Mouse (Mus musculus): ENCODE measurements around the gene Ttll10. TPM values are rescaled to one million over a fixed set of nuclear protein-coding genes. Genes with fewer than 3 reads are reported as not detected.

Gene Ttll10
- polyA plus RNA-seq (2014; fragmentation: Nextera tagmentation; extraction: Ambion mirVana) = not detected in 2 replicates

DNA sequence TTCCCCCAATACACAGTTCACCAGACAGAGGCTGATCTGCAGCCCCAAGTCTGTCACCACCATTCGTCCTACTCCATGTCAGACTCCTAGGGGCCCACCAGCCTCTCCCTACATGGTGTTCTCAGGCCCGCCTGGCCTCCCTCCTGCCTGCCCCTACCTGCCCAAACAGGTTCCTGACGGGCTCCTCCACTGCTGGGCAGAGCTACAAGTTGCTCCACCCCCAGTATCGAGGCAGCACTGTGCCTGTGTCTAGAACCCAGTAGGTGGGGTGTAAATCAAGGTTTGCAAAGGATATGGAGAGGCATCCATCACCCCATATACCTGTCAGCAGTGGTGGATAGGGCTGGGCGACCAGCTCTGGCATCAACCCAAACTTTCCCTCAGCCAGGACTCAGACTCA lies at the start of gene Ttll10:
Gene Ttll10, minus strand, starts transcription at position 154 of the 400 bp plus-strand sequence.
- no peak within 1 kb of the TSS for H3K27ac ChIP-seq (ENCODE audit: low read depth, low read length)
- no peak for ATAC-seq (ENCODE audit: insufficient read depth, low FRiP score, low TSS enrichment)

GRCm38 (mm10) chr4:156103342-156103741 lies 44.1 kb upstream of the Ttll10 start:
- H3K4me1 ChIP-seq (ENCODE audit: control insufficient read depth, insufficient read depth, low read length) = no peaks in the 10 kb centered on the region
- WGBS = 83% methylated on average over 4 of the region's 4 CpGs
- no peak overlapping the region for H3K4me3 ChIP-seq (ENCODE audit: low read depth, low read length)
- H3K27me3 ChIP-seq (ENCODE audit: control insufficient read depth, insufficient read depth, low read length) = no peaks in the 10 kb centered on the region
- no peaks in the 10 kb centered on the region for H3K9me3 ChIP-seq (ENCODE audit: control insufficient read depth, low read length)
- ATAC-seq (ENCODE audit: insufficient read depth, low FRiP score, low TSS enrichment) = no peak
- no peak for DNase-seq (ENCODE audit: low spot score)
- no peak overlapping the region for H3K4me2 ChIP-seq (ENCODE audit: low read depth)
- no peak overlapping the region for H3K27ac ChIP-seq (ENCODE audit: low read depth, low read length)
- no peaks in the 10 kb centered on the region for H3K36me3 ChIP-seq (ENCODE audit: control insufficient read depth, insufficient read depth, low read length)
- no peak overlapping the region for H3K9ac ChIP-seq (ENCODE audit: low read length)

More for the DNA sequence above, at the start of gene Ttll10:
- no peaks in the 10 kb centered on the region for H3K36me3 ChIP-seq (ENCODE audit: control insufficient read depth, insufficient read depth, low read length)
- H3K9me3 ChIP-seq (ENCODE audit: control insufficient read depth, low read length) = no peaks in the 10 kb centered on the region
- H3K4me1 ChIP-seq (ENCODE audit: control insufficient read depth, insufficient read depth, low read length) = no peaks in the 10 kb centered on the region
- no peak for DNase-seq (ENCODE audit: low spot score)
- no peak within 1 kb of the TSS for H3K4me2 ChIP-seq (ENCODE audit: low read depth)
- no peak within 1 kb of the TSS for H3K4me3 ChIP-seq (ENCODE audit: low read depth, low read length)
- 31% methylated on average over 5 of the region's 5 CpGs for WGBS
- H3K9ac ChIP-seq (ENCODE audit: low read length) = no peak within 1 kb of the TSS
- no peaks in the 10 kb centered on the region for H3K27me3 ChIP-seq (ENCODE audit: control insufficient read depth, insufficient read depth, low read length)

DNA sequence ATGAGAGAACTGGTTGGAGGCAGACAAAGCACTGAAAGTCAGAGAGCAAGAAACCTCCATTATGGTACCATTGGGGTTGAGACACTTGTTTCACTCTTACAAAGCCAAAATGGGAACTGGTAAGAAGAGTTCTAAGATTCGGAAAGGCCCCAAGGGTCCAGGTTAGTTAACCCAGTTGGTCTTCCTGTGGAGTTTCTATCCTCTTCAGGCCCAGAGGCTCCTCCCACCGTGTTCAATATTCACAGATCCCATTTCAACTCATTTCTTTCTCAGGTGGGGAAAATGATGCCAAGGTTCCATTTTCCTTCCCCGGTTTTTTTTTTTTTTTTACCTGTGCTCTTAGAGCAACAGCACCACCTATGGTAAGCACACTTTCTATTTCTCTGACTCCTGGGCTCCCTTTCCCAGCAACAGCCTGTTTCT lies 42.3 kb upstream of the Ttll10 start:
- 47% methylated on average over 3 of the region's 3 CpGs for WGBS

DNA sequence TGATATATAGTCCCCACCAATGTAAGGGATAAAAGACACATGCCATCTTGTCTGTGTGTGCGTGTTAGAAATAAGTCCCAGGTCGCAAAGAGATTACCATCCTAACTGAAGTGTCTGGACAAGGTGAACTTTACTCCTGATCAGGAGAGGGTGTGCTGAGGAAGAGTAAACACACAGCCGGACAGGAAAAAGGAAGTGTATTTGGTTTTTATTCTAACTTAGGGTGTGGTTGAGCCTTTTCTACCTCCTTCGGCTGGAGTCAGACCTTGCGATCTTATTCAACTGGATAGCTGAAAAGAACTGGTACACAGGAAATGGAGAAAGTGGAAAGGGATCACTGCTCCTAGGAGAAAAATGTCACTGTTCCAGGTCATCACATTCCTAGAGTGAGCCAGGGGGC lies 41.3 kb upstream of the Ttll10 start:
- ATAC-seq (ENCODE audit: insufficient read depth, low FRiP score, low TSS enrichment) = no peak
- WGBS = 91% methylated on average over 5 of the region's 5 CpGs
- no peak for DNase-seq (ENCODE audit: low spot score)

More for the DNA sequence above, 42.3 kb upstream of the Ttll10 start:
- no peaks in the 10 kb centered on the region for H3K9me3 ChIP-seq (ENCODE audit: control insufficient read depth, low read length)
- no peak overlapping the region for H3K9ac ChIP-seq (ENCODE audit: low read length)
- H3K4me1 ChIP-seq (ENCODE audit: control insufficient read depth, insufficient read depth, low read length) = no peaks in the 10 kb centered on the region
- DNase-seq (ENCODE audit: low spot score) (no peak), ATAC-seq (ENCODE audit: insufficient read depth, low FRiP score, low TSS enrichment) (no peak)
- H3K4me3 ChIP-seq (ENCODE audit: low read depth, low read length) = no peak overlapping the region
- H3K27me3 ChIP-seq (ENCODE audit: control insufficient read depth, insufficient read depth, low read length) = no peaks in the 10 kb centered on the region
- H3K36me3 ChIP-seq (ENCODE audit: control insufficient read depth, insufficient read depth, low read length) = no peaks in the 10 kb centered on the region
- H3K27ac ChIP-seq (ENCODE audit: low read depth, low read length) = no peak overlapping the region
- H3K4me2 ChIP-seq (ENCODE audit: low read depth) = no peak overlapping the region

DNA sequence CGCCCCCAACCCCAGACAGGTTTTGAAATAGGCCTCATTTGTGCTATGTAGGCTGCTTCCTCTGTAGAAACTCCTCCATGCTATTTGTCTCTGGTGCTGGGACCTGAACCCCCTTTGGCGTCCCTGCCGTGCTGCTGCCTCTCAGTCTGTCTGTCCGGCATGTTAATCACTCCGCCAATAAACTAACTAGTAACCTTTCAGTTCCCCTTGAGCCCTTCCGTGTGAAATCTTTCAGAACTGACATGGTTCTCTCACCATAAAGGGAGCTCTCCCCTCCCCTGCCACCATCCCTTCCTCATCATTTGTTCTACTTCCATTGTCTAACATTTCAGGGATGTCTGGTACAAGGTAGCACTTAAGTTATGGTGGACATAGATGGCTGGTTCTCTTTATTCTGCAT lies 40.2 kb upstream of the Ttll10 start:
- Histone ChIP-seq H3K9ac (ENCODE audit: low read length) (no peak overlapping the region), H3K27ac (ENCODE audit: low read depth, low read length) (no peak overlapping the region), H3K4me2 (ENCODE audit: low read depth) (no peak overlapping the region), H3K36me3 (ENCODE audit: control insufficient read depth, insufficient read depth, low read length) (no peaks in the 10 kb centered on the region), H3K4me3 (ENCODE audit: low read depth, low read length) (no peak overlapping the region), H3K9me3 (ENCODE audit: control insufficient read depth, low read length) (no peaks in the 10 kb centered on the region), H3K27me3 (ENCODE audit: control insufficient read depth, insufficient read depth, low read length) (no peaks in the 10 kb centered on the region), H3K4me1 (ENCODE audit: control insufficient read depth, insufficient read depth, low read length) (no peaks in the 10 kb centered on the region)
- no peak for ATAC-seq (ENCODE audit: insufficient read depth, low FRiP score, low TSS enrichment)
- no peak for DNase-seq (ENCODE audit: low spot score)
- WGBS = 71% methylated on average over 6 of the region's 6 CpGs

More for the DNA sequence above, 41.3 kb upstream of the Ttll10 start:
- Histone ChIP-seq H3K27me3 (ENCODE audit: control insufficient read depth, insufficient read depth, low read length) (no peaks in the 10 kb centered on the region), H3K4me3 (ENCODE audit: low read depth, low read length) (no peak overlapping the region), H3K27ac (ENCODE audit: low read depth, low read length) (no peak overlapping the region), H3K4me1 (ENCODE audit: control insufficient read depth, insufficient read depth, low read length) (no peaks in the 10 kb centered on the region), H3K9me3 (ENCODE audit: control insufficient read depth, low read length) (no peaks in the 10 kb centered on the region), H3K9ac (ENCODE audit: low read length) (no peak overlapping the region), H3K4me2 (ENCODE audit: low read depth) (no peak overlapping the region), H3K36me3 (ENCODE audit: control insufficient read depth, insufficient read depth, low read length) (no peaks in the 10 kb centered on the region)

GRCm38 (mm10) chr4:156097770-156098366 lies 38.7 kb upstream of the Ttll10 start:
- ATAC-seq (ENCODE audit: insufficient read depth, low FRiP score, low TSS enrichment) = no peak
- H3K9ac ChIP-seq (ENCODE audit: low read length) = no peak overlapping the region
- no peaks in the 10 kb centered on the region for H3K4me1 ChIP-seq (ENCODE audit: control insufficient read depth, insufficient read depth, low read length)
- no peak for DNase-seq (ENCODE audit: low spot score)
- H3K27ac ChIP-seq (ENCODE audit: low read depth, low read length) = no peak overlapping the region
- WGBS = 72% methylated on average over 9 of the region's 9 CpGs
- no peaks in the 10 kb centered on the region for H3K36me3 ChIP-seq (ENCODE audit: control insufficient read depth, insufficient read depth, low read length)
- H3K9me3 ChIP-seq (ENCODE audit: control insufficient read depth, low read length) = no peaks in the 10 kb centered on the region
- H3K4me2 ChIP-seq (ENCODE audit: low read depth) = no peak overlapping the region
- no peak overlapping the region for H3K4me3 ChIP-seq (ENCODE audit: low read depth, low read length)
- H3K27me3 ChIP-seq (ENCODE audit: control insufficient read depth, insufficient read depth, low read length) = no peaks in the 10 kb centered on the region

DNA sequence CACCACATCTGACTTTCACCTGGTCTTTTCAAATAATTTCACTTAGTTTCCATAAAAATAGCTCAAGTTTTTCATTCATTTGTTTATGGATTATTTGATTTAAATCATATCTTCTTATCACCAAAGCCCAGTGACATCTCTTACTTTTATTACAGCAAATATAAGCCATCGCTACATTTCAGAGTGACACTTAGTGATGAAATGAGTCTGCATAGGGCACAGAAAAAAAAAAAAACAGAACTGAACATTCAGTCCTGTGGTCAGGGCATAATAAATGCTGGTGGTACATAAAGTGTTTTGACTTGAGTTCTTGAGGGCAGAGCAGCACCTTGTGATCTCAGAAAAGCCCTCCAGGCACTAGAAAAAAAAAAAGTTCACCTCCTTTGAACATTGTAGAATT lies 37.0 kb upstream of the Ttll10 start:
- H3K4me3 ChIP-seq (ENCODE audit: low read depth, low read length) = no peak overlapping the region
- no peaks in the 10 kb centered on the region for H3K9me3 ChIP-seq (ENCODE audit: control insufficient read depth, low read length)
- no peak overlapping the region for H3K27ac ChIP-seq (ENCODE audit: low read depth, low read length)
- no peak overlapping the region for H3K9ac ChIP-seq (ENCODE audit: low read length)
- no peak for DNase-seq (ENCODE audit: low spot score)
- H3K4me2 ChIP-seq (ENCODE audit: low read depth) = no peak overlapping the region
- H3K4me1 ChIP-seq (ENCODE audit: control insufficient read depth, insufficient read depth, low read length) = no peaks in the 10 kb centered on the region
- no peak for ATAC-seq (ENCODE audit: insufficient read depth, low FRiP score, low TSS enrichment)
- no peaks in the 10 kb centered on the region for H3K27me3 ChIP-seq (ENCODE audit: control insufficient read depth, insufficient read depth, low read length)
- H3K36me3 ChIP-seq (ENCODE audit: control insufficient read depth, insufficient read depth, low read length) = no peaks in the 10 kb centered on the region
- whole genome bisulfite sequencing = 78% methylated on average over 1 of the region's 1 CpGs

- ATAC-seq (ENCODE audit: insufficient read depth, low FRiP score, low TSS enrichment) (no peak), DNase-seq (ENCODE audit: low spot score) (no peak)
- Histone ChIP-seq H3K9ac (ENCODE audit: low read length) (no peak overlapping the region), H3K9me3 (ENCODE audit: control insufficient read depth, low read length) (no peaks in the 10 kb centered on the region), H3K4me1 (ENCODE audit: control insufficient read depth, insufficient read depth, low read length) (no peaks in the 10 kb centered on the region), H3K27ac (ENCODE audit: low read depth, low read length) (no peak overlapping the region), H3K36me3 (ENCODE audit: control insufficient read depth, insufficient read depth, low read length) (no peaks in the 10 kb centered on the region), H3K4me2 (ENCODE audit: low read depth) (no peak overlapping the region), H3K27me3 (ENCODE audit: control insufficient read depth, insufficient read depth, low read length) (no peaks in the 10 kb centered on the region), H3K4me3 (ENCODE audit: low read depth, low read length) (no peak overlapping the region)
- 81% methylated on average over 5 of the region's 5 CpGs for WGBS
These were observed 34.5 kb upstream of the Ttll10 start for GRCm38 (mm10) chr4:156093758-156094157.

- Histone ChIP-seq H3K27me3 (ENCODE audit: control insufficient read depth, insufficient read depth, low read length) (no peaks in the 10 kb centered on the region), H3K36me3 (ENCODE audit: control insufficient read depth, insufficient read depth, low read length) (no peaks in the 10 kb centered on the region), H3K9ac (ENCODE audit: low read length) (peak overlapping the region; percentile 4; the same call in 1 of the 2 replicates), H3K4me3 (ENCODE audit: low read depth, low read length) (no peak overlapping the region), H3K4me1 (ENCODE audit: control insufficient read depth, insufficient read depth, low read length) (no peaks in the 10 kb centered on the region), H3K27ac (ENCODE audit: low read depth, low read length) (no peak overlapping the region), H3K9me3 (ENCODE audit: control insufficient read depth, low read length) (no peaks in the 10 kb centered on the region), H3K4me2 (ENCODE audit: low read depth) (no peak overlapping the region)
- no peak for DNase-seq (ENCODE audit: low spot score)
- 73% methylated on average over 1 of the region's 1 CpGs for WGBS
- no peak for ATAC-seq (ENCODE audit: insufficient read depth, low FRiP score, low TSS enrichment)
These were observed 33.6 kb upstream of the Ttll10 start for GRCm38 (mm10) chr4:156092765-156093164.
